Mouse (Mus musculus) lung, adult 2 months (tissue): ENCODE measurements around the gene Ryr3. TPM values are rescaled to one million over a fixed set of nuclear protein-coding genes. Genes with fewer than 3 reads are reported as not detected.

Experiments
- DNase-seq: peaks from one replicate; pipeline ENCODE4 v3.0.0; 2022
- H3K4me1 ChIP-seq: fragments of 200-500 bp; 2 replicates; pipeline ENCODE4 v1.6.1; 2011; ENCODE audit warnings: low read length; ENCODE audit not compliant: control insufficient read depth, insufficient read depth
- H3K4me3 ChIP-seq: fragments of 200-500 bp; replicated peaks from 2 replicates; pipeline ENCODE3; 2011; ENCODE audit warnings: low read depth, mild to moderate bottlenecking, control low read depth, low read length; ENCODE audit errors: extremely low read depth
- CTCF ChIP-seq: fragments of 200-500 bp; IDR thresholded peaks from 2 replicates; pipeline ENCODE4 v1.5.1; 2011; ENCODE audit warnings: mild to moderate bottlenecking, low read length, control low read depth; ENCODE audit not compliant: insufficient read depth
- POLR2A ChIP-seq: fragments of 200-500 bp; IDR thresholded peaks from 2 replicates; pipeline ENCODE4 v1.6.1; 2011; ENCODE audit warnings: low read depth, mild to moderate bottlenecking, control low read depth, low read length, borderline replicate concordance; ENCODE audit errors: extremely low read depth
- WGBS: fragments of 180-500 bp; shearing (Covaris S2); methylation state at CpG from one replicate; pipeline ENCODE4 v1.1.7; 2018; 5-methylcytosine and 5-hydroxymethylcytosine counted together
- polyA plus RNA-seq: library from polyadenylated mRNA; depleted of rRNA; stranded (reverse); fragments of >200 nt; gene quantifications from 2 replicates; pipeline ENCODE4 v1.2.3, GENCODE M21; 2012

The Ryr3 gene
- polyA plus RNA-seq, 1 experiment = 0.79 TPM

- no peak for DNase-seq
- Histone ChIP-seq H3K4me1 (no peaks in the 10 kb centered on the region), H3K4me3 (no peak overlapping the region)
- 48% methylated on average over 2 of the region's 2 CpGs for WGBS
- TF ChIP-seq POLR2A = no peak
- TF ChIP-seq CTCF = no peak
Measured at GRCm38 (mm10) chr2:112732942-112733341, 484.0 kb downstream of the Ryr3 start.

DNA sequence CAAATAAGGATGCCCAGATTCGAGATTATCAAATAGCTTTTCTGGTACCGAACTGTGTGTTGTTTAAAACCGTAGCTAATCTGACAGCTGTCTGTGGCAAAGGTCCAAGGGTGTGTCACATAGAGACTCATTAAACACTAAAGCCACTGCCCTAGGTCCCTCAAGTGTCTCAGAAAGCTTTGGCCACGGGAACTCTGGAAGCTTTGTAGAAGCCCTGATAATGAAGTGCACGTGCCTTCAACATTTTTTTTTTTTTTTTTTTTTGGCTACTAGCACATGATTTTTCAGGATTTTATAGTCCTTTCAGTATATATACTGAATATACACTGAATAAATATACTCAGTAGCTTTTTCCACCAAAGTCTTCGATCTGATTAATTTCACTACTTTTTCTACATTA, 489.1 kb downstream of the Ryr3 start:
- Histone ChIP-seq H3K4me1 (no peaks in the 10 kb centered on the region), H3K4me3 (no peak overlapping the region)
- 39% methylated on average over 6 of the region's 6 CpGs for WGBS
- no peak for DNase-seq
- no peak for TF ChIP-seq POLR2A
- no peak for TF ChIP-seq CTCF

DNA sequence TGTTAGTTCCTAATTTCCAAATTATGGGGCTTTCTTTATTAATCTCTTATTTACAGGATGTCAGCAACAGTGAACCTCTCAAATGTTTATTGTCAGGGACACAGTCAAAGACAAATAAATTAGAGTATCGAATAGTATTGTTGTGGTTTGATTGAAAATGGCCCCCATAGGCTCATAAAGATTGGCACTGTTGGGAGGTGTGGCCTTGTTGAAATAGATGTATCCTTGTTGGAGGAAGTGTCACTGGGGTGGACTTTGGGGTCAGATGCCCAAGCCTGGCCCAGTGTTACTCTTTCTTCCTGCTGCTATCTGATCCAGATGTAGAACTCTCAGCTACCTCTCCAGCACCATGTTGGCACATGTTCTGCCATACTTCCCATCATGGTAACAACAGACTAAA, 495.7 kb downstream of the Ryr3 start:
- no peaks in the 10 kb centered on the region for H3K4me1 ChIP-seq
- no peak for TF ChIP-seq CTCF
- TF ChIP-seq POLR2A = no peak
- H3K4me3 ChIP-seq = no peak overlapping the region
- 67% methylated on average over 1 of the region's 1 CpGs for WGBS
- DNase-seq = no peak

GRCm38 (mm10) chr2:112720715-112721114, 496.2 kb downstream of the Ryr3 start:
- 55% methylated on average over 3 of the region's 3 CpGs for WGBS
- H3K4me3 ChIP-seq = no peak overlapping the region
- DNase-seq = no peak
- no peaks in the 10 kb centered on the region for H3K4me1 ChIP-seq
- TF ChIP-seq CTCF (no peak), POLR2A (no peak)

- DNase-seq = no peak
- WGBS = 41% methylated on average over 4 of the region's 4 CpGs
- TF ChIP-seq CTCF (no peak), POLR2A (no peak)
- Histone ChIP-seq H3K4me1 (no peaks in the 10 kb centered on the region), H3K4me3 (no peak overlapping the region)
Measured at GRCm38 (mm10) chr2:112714648-112715047, 502.2 kb downstream of the Ryr3 start.

DNA sequence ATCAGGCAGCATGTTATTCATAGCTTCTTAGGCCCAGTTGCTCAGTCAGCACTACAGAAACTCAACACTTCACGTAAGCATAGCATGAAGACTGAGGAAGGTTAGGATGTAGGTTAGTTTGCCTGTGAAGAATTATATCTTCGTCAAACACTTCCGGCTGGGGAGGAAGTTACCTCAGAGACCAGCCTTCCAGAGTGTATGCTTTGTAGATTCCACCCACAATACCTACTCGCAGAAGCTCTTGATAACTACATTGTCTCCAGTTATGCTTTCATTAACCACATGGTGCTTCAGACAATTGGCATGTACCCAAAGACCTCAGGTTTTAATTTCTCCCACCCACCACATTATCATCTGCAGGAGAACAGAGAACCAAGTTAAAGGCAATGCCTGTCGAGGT, 535.1 kb downstream of the Ryr3 start:
- Histone ChIP-seq H3K4me1 (no peaks in the 10 kb centered on the region), H3K4me3 (no peak overlapping the region)
- WGBS = 58% methylated on average over 5 of the region's 5 CpGs
- no peak for TF ChIP-seq POLR2A
- no peak for TF ChIP-seq CTCF
- no peak for DNase-seq

DNA sequence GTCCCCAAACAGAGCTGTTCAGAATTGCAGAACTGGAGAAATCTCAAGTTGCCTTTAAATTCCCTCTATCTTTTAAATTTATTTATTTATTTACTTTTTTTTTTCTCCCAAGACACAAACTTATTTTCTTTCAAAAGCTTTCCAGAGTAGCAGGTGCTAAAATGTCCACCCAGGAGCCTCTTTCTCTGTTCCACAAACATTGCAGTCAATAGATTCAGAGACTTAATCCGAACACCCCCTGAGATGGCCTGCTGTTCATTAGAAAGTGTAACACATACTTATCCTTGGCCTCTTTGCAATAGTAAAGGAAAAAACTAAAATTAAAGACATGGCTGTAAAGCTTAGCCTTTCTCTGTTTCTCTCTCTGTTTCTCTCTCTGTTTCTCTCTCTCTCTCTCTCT, 539.6 kb downstream of the Ryr3 start:
- H3K4me1 ChIP-seq = no peaks in the 10 kb centered on the region
- WGBS = 65% methylated on average over 1 of the region's 1 CpGs
- TF ChIP-seq CTCF = no peak
- TF ChIP-seq POLR2A = no peak

GRCm38 (mm10) chr2:112676721-112677120, 540.2 kb downstream of the Ryr3 start:
- H3K4me1 ChIP-seq = no peaks in the 10 kb centered on the region
- no peak overlapping the region for H3K4me3 ChIP-seq
- TF ChIP-seq POLR2A (no peak), CTCF (no peak)
- DNase-seq = no peak
- 31% methylated on average over 1 of the region's 1 CpGs for WGBS

More for the DNA sequence above, 539.6 kb downstream of the Ryr3 start:
- no peak overlapping the region for H3K4me3 ChIP-seq
- no peak for DNase-seq

GRCm38 (mm10) chr2:112676175-112676574, 540.7 kb downstream of the Ryr3 start:
- no peak for TF ChIP-seq POLR2A
- no peak for TF ChIP-seq CTCF
- WGBS = 79% methylated on average over 2 of the region's 2 CpGs
- no peak for DNase-seq
- H3K4me1 ChIP-seq = no peaks in the 10 kb centered on the region
- H3K4me3 ChIP-seq = no peak overlapping the region

DNA sequence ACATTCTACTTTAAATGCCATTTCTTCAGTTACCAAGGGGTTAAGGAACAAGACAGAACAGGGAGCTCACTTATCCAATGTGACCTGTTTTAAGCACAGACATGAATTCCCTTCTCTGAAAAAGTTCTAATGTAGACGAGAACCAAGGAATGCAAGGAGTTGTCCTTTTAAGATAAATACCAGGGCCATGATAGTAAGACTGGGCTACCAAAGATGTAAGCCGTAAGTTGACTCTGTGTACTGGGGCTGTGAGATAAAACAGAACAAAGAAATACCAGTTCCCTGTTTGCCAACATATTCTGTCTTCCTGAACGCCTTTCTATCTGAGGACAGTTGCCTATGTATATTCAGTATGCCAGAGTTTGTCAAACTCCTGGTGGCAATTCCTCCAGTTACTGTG, 547.4 kb downstream of the Ryr3 start:
- TF ChIP-seq POLR2A = no peak
- no peak for TF ChIP-seq CTCF
- 69% methylated on average over 3 of the region's 3 CpGs for WGBS

More for the DNA sequence above, 547.4 kb downstream of the Ryr3 start:
- no peak for DNase-seq
- Histone ChIP-seq H3K4me3 (no peak overlapping the region), H3K4me1 (no peaks in the 10 kb centered on the region)
